Mouse (Mus musculus): Measurements from ENCODE around the gene Zfp553. TPM values are rescaled to one million over a fixed set of nuclear protein-coding genes. Genes with fewer than 3 reads are reported as not detected.

The Zfp553 gene
- polyA plus RNA-seq, 1 experiment = not detected

- TF ChIP-seq CTCF (IDR thresholded peaks at IDR 0.05; ENCODE audit: insufficient read depth, low read depth, low read length) = peak; percentile 24; the same call in 1 of the 2 replicates
- peak; percentile 32; the same call in 1 of the 2 replicates for TF ChIP-seq POLR2A (IDR thresholded peaks at IDR 0.05; ENCODE audit: insufficient read depth, low read depth, low read length)
- peak within 1 kb of the TSS; percentile 60 for H3K4me3 ChIP-seq (ENCODE audit: insufficient read depth, low read depth, low read length)
- peaks cover 11% of the 10 kb centered on the region for H3K4me1 ChIP-seq (ENCODE audit: control insufficient read depth, insufficient read depth, low read length)
- H3K27ac ChIP-seq (ENCODE audit: insufficient read depth, low read depth, low read length) = peak within 1 kb of the TSS; percentile 77
- under 1% methylated on average over 43 of the region's 44 CpGs for WGBS
Observed at GRCm38 (mm10) chr7:127208553-127209438, 24.1 kb upstream of the Zfp553 start, which contains the start of gene Mylpf. Mylpf (plus strand) TSS chr7:127208890.

GRCm38 (mm10) chr7:127209851-127210250, 23.0 kb upstream of the Zfp553 start:
- 80% methylated on average over 5 of the region's 5 CpGs for WGBS
- Histone ChIP-seq H3K27ac (ENCODE audit: insufficient read depth, low read depth, low read length) (no peak overlapping the region), H3K4me3 (ENCODE audit: insufficient read depth, low read depth, low read length) (no peak overlapping the region), H3K4me1 (ENCODE audit: control insufficient read depth, insufficient read depth, low read length) (peaks cover 13% of the 10 kb centered on the region)
- TF ChIP-seq CTCF (IDR thresholded peaks at IDR 0.05; ENCODE audit: insufficient read depth, low read depth, low read length) (no peak), POLR2A (IDR thresholded peaks at IDR 0.05; ENCODE audit: insufficient read depth, low read depth, low read length) (no peak)

- Histone ChIP-seq H3K4me1 (ENCODE audit: control insufficient read depth, insufficient read depth, low read length) (peaks cover 15% of the 10 kb centered on the region), H3K4me3 (ENCODE audit: insufficient read depth, low read depth, low read length) (no peak overlapping the region), H3K27ac (ENCODE audit: insufficient read depth, low read depth, low read length) (no peak overlapping the region)
- WGBS = 92% methylated on average over 4 of the region's 4 CpGs
- no peak for TF ChIP-seq CTCF (IDR thresholded peaks at IDR 0.05; ENCODE audit: insufficient read depth, low read depth, low read length)
- TF ChIP-seq POLR2A (IDR thresholded peaks at IDR 0.05; ENCODE audit: insufficient read depth, low read depth, low read length) = no peak
Observed at GRCm38 (mm10) chr7:127210266-127210665, 22.6 kb upstream of the Zfp553 start.

GRCm38 (mm10) chr7:127211014-127211745, 21.7 kb upstream of the Zfp553 start:
- no peak overlapping the region for H3K4me3 ChIP-seq (ENCODE audit: insufficient read depth, low read depth, low read length)
- H3K27ac ChIP-seq (ENCODE audit: insufficient read depth, low read depth, low read length) = no peak overlapping the region
- peaks cover 14% of the 10 kb centered on the region for H3K4me1 ChIP-seq (ENCODE audit: control insufficient read depth, insufficient read depth, low read length)
- 78% methylated on average over 5 of the region's 5 CpGs for WGBS
- TF ChIP-seq POLR2A (IDR thresholded peaks at IDR 0.05; ENCODE audit: insufficient read depth, low read depth, low read length) (no peak), CTCF (IDR thresholded peaks at IDR 0.05; ENCODE audit: insufficient read depth, low read depth, low read length) (no peak)

- no peak for TF ChIP-seq CTCF (IDR thresholded peaks at IDR 0.05; ENCODE audit: insufficient read depth, low read depth, low read length)
- TF ChIP-seq POLR2A (IDR thresholded peaks at IDR 0.05; ENCODE audit: insufficient read depth, low read depth, low read length) = no peak
- H3K4me3 ChIP-seq (ENCODE audit: insufficient read depth, low read depth, low read length) = no peak overlapping the region
- H3K27ac ChIP-seq (ENCODE audit: insufficient read depth, low read depth, low read length) = no peak overlapping the region
- peaks cover 8% of the 10 kb centered on the region for H3K4me1 ChIP-seq (ENCODE audit: control insufficient read depth, insufficient read depth, low read length)
- 92% methylated on average over 12 of the region's 12 CpGs for WGBS
Observed at GRCm38 (mm10) chr7:127212432-127213250, 20.2 kb upstream of the Zfp553 start.

- H3K27ac ChIP-seq (ENCODE audit: insufficient read depth, low read depth, low read length) = no peak overlapping the region
- no peak overlapping the region for H3K4me3 ChIP-seq (ENCODE audit: insufficient read depth, low read depth, low read length)
- peaks cover 8% of the 10 kb centered on the region for H3K4me1 ChIP-seq (ENCODE audit: control insufficient read depth, insufficient read depth, low read length)
- TF ChIP-seq POLR2A (IDR thresholded peaks at IDR 0.05; ENCODE audit: insufficient read depth, low read depth, low read length) (no peak), CTCF (IDR thresholded peaks at IDR 0.05; ENCODE audit: insufficient read depth, low read depth, low read length) (0 out of 2 replicates have a peak, but pooled peaks have one; percentile 24)
- WGBS = 40% methylated on average over 7 of the region's 7 CpGs
Observed at GRCm38 (mm10) chr7:127213485-127213884, 19.4 kb upstream of the Zfp553 start.

GRCm38 (mm10) chr7:127213930-127214329, 18.9 kb upstream of the Zfp553 start:
- Histone ChIP-seq H3K4me1 (ENCODE audit: control insufficient read depth, insufficient read depth, low read length) (peaks cover 8% of the 10 kb centered on the region), H3K27ac (ENCODE audit: insufficient read depth, low read depth, low read length) (no peak overlapping the region), H3K4me3 (ENCODE audit: insufficient read depth, low read depth, low read length) (no peak overlapping the region)
- TF ChIP-seq POLR2A (IDR thresholded peaks at IDR 0.05; ENCODE audit: insufficient read depth, low read depth, low read length) = no peak
- peak; percentile 15; the same call in 1 of the 2 replicates for TF ChIP-seq CTCF (IDR thresholded peaks at IDR 0.05; ENCODE audit: insufficient read depth, low read depth, low read length)
- 65% methylated on average over 12 of the region's 12 CpGs for WGBS

DNA sequence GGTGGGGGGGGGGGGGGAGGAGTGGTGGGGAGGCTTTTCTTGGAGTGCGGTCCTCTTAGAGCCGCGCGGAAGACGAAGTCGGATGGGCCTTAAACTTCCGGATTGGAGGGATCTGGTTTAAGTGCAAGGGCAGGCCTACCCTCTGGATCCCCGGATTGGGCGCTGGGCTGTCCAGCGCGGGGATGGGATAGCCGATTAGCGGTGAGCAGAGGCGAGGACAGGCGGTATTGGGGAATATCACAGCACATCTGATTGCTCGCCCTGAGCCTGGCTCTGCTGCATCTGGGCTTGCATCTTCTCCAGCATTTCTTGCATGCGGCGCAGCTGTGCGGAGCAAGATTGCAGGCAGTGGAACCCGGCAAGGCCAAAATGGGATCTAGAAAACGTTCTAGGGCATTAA, 18.3 kb upstream of the Zfp553 start:
- WGBS = 59% methylated on average over 21 of the region's 21 CpGs
- H3K27ac ChIP-seq (ENCODE audit: insufficient read depth, low read depth, low read length) = no peak overlapping the region
- TF ChIP-seq POLR2A (IDR thresholded peaks at IDR 0.05; ENCODE audit: insufficient read depth, low read depth, low read length) = no peak
- peak overlapping the region; percentile 31 for H3K4me3 ChIP-seq (ENCODE audit: insufficient read depth, low read depth, low read length)
- H3K4me1 ChIP-seq (ENCODE audit: control insufficient read depth, insufficient read depth, low read length) = peaks cover 8% of the 10 kb centered on the region

Data from olfactory bulb, adult 2 months (tissue).